ENCODE assay signal across 8 mouse cellular contexts in genomic region chr16:96199913-96200701, GRCm38 (mm10). TPM values are rescaled to one million over a fixed set of nuclear protein-coding genes. Genes with fewer than 3 reads are reported as not detected.
DNase-seq lines count a peak whose midpoint lies in the region; ATAC-seq and TF ChIP-seq lines count a peak whose summit lies in the region.

Sh3bgr (plus strand) TSS chr16:96200450.

- TF ChIP-seq CTCF in cerebellum, adult 2 months (IDR thresholded peaks at IDR 0.05; ENCODE audit: borderline replicate concordance, insufficient read depth, low read depth, low read length), result no peak

- H3K9me3 ChIP-seq in hindbrain, embryonic 11.5 days (ENCODE audit: control insufficient read depth, low read length), result no peaks in the 10 kb centered on the region
- no peaks in the 10 kb centered on the region for H3K9me3 ChIP-seq in limb, embryonic 14.5 days (ENCODE audit: control insufficient read depth, low read length)
- no peaks in the 10 kb centered on the region for H3K9me3 ChIP-seq in midbrain, embryonic 15.5 days

- H3K4me2 ChIP-seq in hindbrain, embryonic 11.5 days (replicated peaks; ENCODE audit: low read depth, low read length), result peak within 1 kb of the TSS; percentile 34
- peak within 1 kb of the TSS; percentile 41 for H3K4me2 ChIP-seq in limb, embryonic 14.5 days (replicated peaks; ENCODE audit: low read depth, low read length, severe bottlenecking)
- H3K4me2 ChIP-seq in midbrain, embryonic 15.5 days, result peak within 1 kb of the TSS; percentile 50

- peak; percentile 68 for DNase-seq in MN1 (ENCODE audit: low spot score)
- peak; percentile 74 to 76 for DNase-seq in cerebellum, adult 2 months
- DNase-seq in forelimb bud, embryonic 11.5 days (ENCODE audit: low read depth, low spot score), result peak; percentile 40
- DNase-seq in hindbrain, embryonic 11.5 days (ENCODE audit: low spot score), result peak; percentile 57
- DNase-seq in limb, embryonic 14.5 days (ENCODE audit: low spot score), result peak; percentile 25
- DNase-seq in urinary bladder, postnatal 14 days (ENCODE audit: low spot score), result peak; percentile 71
- no peak for DNase-seq in left cerebral cortex, adult 9 months (ENCODE audit: low spot score in 2 of 2)

- peak; percentile 74 for ATAC-seq in hindbrain, embryonic 11.5 days (ENCODE audit: low FRiP score)
- ATAC-seq in limb, embryonic 14.5 days (ENCODE audit: low FRiP score, low read depth), result peak; percentile 79
- ATAC-seq in midbrain, embryonic 15.5 days (replicated peaks), result 0 out of 2 replicates have a peak, but pooled peaks have one; percentile 63

- no peaks in the 10 kb centered on the region for H3K27me3 ChIP-seq in cerebellum, adult 2 months (ENCODE audit: control insufficient read depth, insufficient read depth, low read length)
- H3K27me3 ChIP-seq in hindbrain, embryonic 11.5 days (ENCODE audit: control insufficient read depth, insufficient read depth, low read length), result no peaks in the 10 kb centered on the region; the same call in 1 of the 2 replicates
- H3K27me3 ChIP-seq in limb, embryonic 14.5 days (ENCODE audit: control insufficient read depth, insufficient read depth, low read length), result no peaks in the 10 kb centered on the region
- H3K27me3 ChIP-seq in midbrain, embryonic 15.5 days (replicated peaks), result no peaks in the 10 kb centered on the region

- peak within 1 kb of the TSS; percentile 54 for H3K4me3 ChIP-seq in cerebellum, adult 2 months (replicated peaks; ENCODE audit: insufficient read depth, low read depth, low read length)
- peak within 1 kb of the TSS; percentile 6 for H3K4me3 ChIP-seq in hindbrain, embryonic 11.5 days (ENCODE audit: low read depth, low read length)
- H3K4me3 ChIP-seq in limb, embryonic 14.5 days (replicated peaks; ENCODE audit: low read length), result peak within 1 kb of the TSS; percentile 7; the same call in 1 of the 2 replicates
- H3K4me3 ChIP-seq in midbrain, embryonic 15.5 days, result peak within 1 kb of the TSS; percentile 24

- 14% methylated on average over 20 of the region's 20 CpGs for WGBS in cerebellum, adult 2 months
- 11% methylated on average over 20 of the region's 20 CpGs for WGBS in hindbrain, embryonic 11.5 days
- 3% methylated on average over 20 of the region's 20 CpGs for WGBS in limb, embryonic 14.5 days
- WGBS in midbrain, embryonic 15.5 days, result 10% methylated on average over 20 of the region's 20 CpGs

- H3K36me3 ChIP-seq in hindbrain, embryonic 11.5 days (ENCODE audit: control insufficient read depth, insufficient read depth, low read length), result no peaks in the 10 kb centered on the region
- no peaks in the 10 kb centered on the region for H3K36me3 ChIP-seq in limb, embryonic 14.5 days (ENCODE audit: control insufficient read depth, insufficient read depth, low read length)
- H3K36me3 ChIP-seq in midbrain, embryonic 15.5 days (replicated peaks), result no peaks in the 10 kb centered on the region

- no peak for TF ChIP-seq POLR2A in cerebellum, adult 2 months (IDR thresholded peaks at IDR 0.05; ENCODE audit: borderline replicate concordance, insufficient read depth, low read length)
- TF ChIP-seq POLR2A in limb, embryonic 14.5 days (IDR thresholded peaks at IDR 0.05; ENCODE audit: borderline replicate concordance, extremely low read depth, insufficient read depth, insufficient read length), result no peak

- H3K9ac ChIP-seq in hindbrain, embryonic 11.5 days (ENCODE audit: low read depth, low read length), result peak within 1 kb of the TSS; percentile 32
- 0 out of 2 replicates have a peak within 1 kb of the TSS, but pooled peaks have one; percentile 12 for H3K9ac ChIP-seq in limb, embryonic 14.5 days (ENCODE audit: low read depth, low read length, severe bottlenecking)
- H3K9ac ChIP-seq in midbrain, embryonic 15.5 days, result no peak within 1 kb of the TSS

- H3K27ac ChIP-seq in cerebellum, adult 2 months (ENCODE audit: insufficient read depth, low read length), result peak within 1 kb of the TSS; percentile 11; the same call in 1 of the 2 replicates
- H3K27ac ChIP-seq in hindbrain, embryonic 11.5 days (ENCODE audit: low read depth, low read length), result no peak within 1 kb of the TSS
- 0 out of 2 replicates have a peak within 1 kb of the TSS, but pooled peaks have one; percentile 4 for H3K27ac ChIP-seq in limb, embryonic 14.5 days (replicated peaks; ENCODE audit: low read depth, low read length)
- H3K27ac ChIP-seq in midbrain, embryonic 15.5 days, result no peak within 1 kb of the TSS

- no peaks in the 10 kb centered on the region for H3K4me1 ChIP-seq in cerebellum, adult 2 months (ENCODE audit: control insufficient read depth, insufficient read depth, low read length)
- no peaks in the 10 kb centered on the region for H3K4me1 ChIP-seq in hindbrain, embryonic 11.5 days (replicated peaks; ENCODE audit: control insufficient read depth, insufficient read depth, low read length)
- H3K4me1 ChIP-seq in limb, embryonic 14.5 days (ENCODE audit: control insufficient read depth, insufficient read depth, low read length), result peaks cover 15% of the 10 kb centered on the region
- peaks cover 7% of the 10 kb centered on the region for H3K4me1 ChIP-seq in midbrain, embryonic 15.5 days

RNA-seq across cellular contexts. Expression of gene Sh3bgr, which starts in this region (rescaled TPM):
- 38.3 and 54.5 TPM in 2 replicates for polyA plus RNA-seq in cerebellum, adult 2 months (2012; rRNA removed)
- 2.7 and 3.2 TPM in 2 replicates for polyA plus RNA-seq in hindbrain, embryonic 11.5 days (2014; fragmentation: Nextera tagmentation; extraction: Ambion mirVana)
- polyA plus RNA-seq in limb, embryonic 14.5 days (2012; rRNA removed), result 9.2 and 14.9 TPM in 2 replicates
- 7.7 and 13.0 TPM in 2 replicates for polyA plus RNA-seq in limb, embryonic 14.5 days (2014; fragmentation: Nextera tagmentation; extraction: Ambion mirVana)
- 1.7 TPM in 2 replicates for polyA plus RNA-seq in midbrain, embryonic 15.5 days (2015; fragmentation: Nextera tagmentation; extraction: Ambion mirVana)

Comparison
In these comparisons a context has a peak if more than half of its experiments do, and no peak if none do; other contexts are left out.
1. DNase-seq: peak in MN1 (single experiment), cerebellum, adult 2 months (2 of 2), forelimb bud, embryonic 11.5 days (single experiment), hindbrain, embryonic 11.5 days (single experiment), limb, embryonic 14.5 days (single experiment) and urinary bladder, postnatal 14 days (single experiment); none in left cerebral cortex, adult 9 months (0 of 2).
2. H3K27ac ChIP-seq: peak in cerebellum, adult 2 months (single experiment) and limb, embryonic 14.5 days (single experiment); none in hindbrain, embryonic 11.5 days (single experiment) and midbrain, embryonic 15.5 days (single experiment).
3. Peak in every context shown above with its lines, with median percentiles within 50 percentile points of each other: H3K4me3 ChIP-seq, ATAC-seq and H3K4me2 ChIP-seq.